Comparison of ENCODE assay signal across 8 mouse cellular contexts in the genomic region with DNA sequence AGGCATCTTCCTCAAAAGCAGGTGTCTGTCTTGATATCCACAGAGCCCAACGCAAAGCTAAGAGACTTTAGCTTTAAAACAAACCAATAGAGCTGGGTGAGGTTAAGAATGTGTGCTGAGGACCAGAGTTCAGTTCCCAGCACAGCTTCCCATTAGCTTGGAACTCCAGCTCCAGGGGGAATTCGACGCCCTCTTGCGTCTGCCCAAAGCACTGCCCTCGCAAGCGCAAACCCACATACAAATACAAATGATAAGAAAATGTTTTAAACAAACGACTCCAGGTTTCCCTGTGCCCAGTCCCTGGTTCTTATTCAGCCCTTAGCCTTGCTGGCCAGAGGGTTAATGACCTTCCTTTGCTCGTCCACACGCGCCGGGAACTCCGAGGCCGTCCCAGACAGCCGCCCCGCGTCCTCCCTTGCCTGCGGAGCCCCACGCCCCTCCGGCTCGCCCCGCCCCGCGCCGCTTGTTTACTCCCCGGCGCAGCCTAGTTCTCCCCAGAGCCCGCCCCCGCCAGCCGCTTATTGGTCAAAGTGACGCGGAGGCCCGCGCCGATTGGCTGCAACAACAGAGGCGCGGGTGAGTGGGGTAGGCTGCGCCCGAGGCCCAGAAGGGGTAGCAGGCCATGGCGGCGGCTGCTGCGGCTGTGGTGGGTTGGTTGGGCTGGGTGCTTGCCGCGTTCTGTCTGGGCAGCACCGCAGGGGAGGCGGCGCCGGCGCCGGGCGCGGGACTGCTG. TPM values are rescaled to one million over a fixed set of nuclear protein-coding genes. Genes with fewer than 3 reads are reported as not detected.
A peak's percentile ranks its signal among the peaks of the same experiment; 100 is the strongest.
DNase-seq lines count a peak whose midpoint lies in the region; ATAC-seq and TF ChIP-seq lines count a peak whose summit lies in the region.

Gene Cnnm3 (plus strand): TSS at position 579 of the 733 bp plus-strand sequence.

- TF ChIP-seq POLR2A in olfactory bulb, adult 2 months (IDR thresholded peaks at IDR 0.05; ENCODE audit: insufficient read depth, low read depth, low read length), result peak; percentile 83
- peak; percentile 95 for TF ChIP-seq POLR2A in thymus, adult 2 months (IDR thresholded peaks at IDR 0.05; ENCODE audit: control insufficient read depth, extremely low read depth, insufficient read depth, low read length, poor library complexity)

- peak within 1 kb of the TSS; percentile 75 for H3K9ac ChIP-seq in ES-E14 (ENCODE audit: insufficient read depth, low read depth, low read length, poor library complexity, severe bottlenecking)
- peak within 1 kb of the TSS; percentile 86 for H3K9ac ChIP-seq in forebrain, embryonic 16.5 days (replicated peaks; ENCODE audit: low read depth, low read length)
- peak within 1 kb of the TSS; percentile 82 for H3K9ac ChIP-seq in lung, embryonic 14.5 days

- H3K4me3 ChIP-seq in ES-E14 (ENCODE audit: insufficient read depth in 1 of 2, low read depth in 1 of 2, low read length in 2 of 2, poor library complexity in 1 of 2, severe bottlenecking in 1 of 2), result peak within 1 kb of the TSS; percentile 80 to 90
- H3K4me3 ChIP-seq in forebrain, embryonic 16.5 days (replicated peaks; ENCODE audit: low read length), result peak within 1 kb of the TSS; percentile 91
- peak within 1 kb of the TSS; percentile 86 for H3K4me3 ChIP-seq in layer of hippocampus, adult 2 months
- peak within 1 kb of the TSS; percentile 94 for H3K4me3 ChIP-seq in lung, embryonic 14.5 days (ENCODE audit: low read depth, low read length)
- peak within 1 kb of the TSS; percentile 78 for H3K4me3 ChIP-seq in olfactory bulb, adult 2 months (ENCODE audit: insufficient read depth, low read depth, low read length)
- H3K4me3 ChIP-seq in thymus, adult 2 months (ENCODE audit: control insufficient read depth, insufficient read depth, low read length), result peak within 1 kb of the TSS; percentile 69

- peak within 1 kb of the TSS; percentile 96 for H3K4me2 ChIP-seq in forebrain, embryonic 16.5 days (ENCODE audit: low read length)
- H3K4me2 ChIP-seq in lung, embryonic 14.5 days, result peak within 1 kb of the TSS; percentile 97

- TF ChIP-seq CTCF in layer of hippocampus, adult 2 months (conservative IDR thresholded peaks at IDR 0.05), result peak; percentile 76
- peak; percentile 56 for TF ChIP-seq CTCF in lung, embryonic 14.5 days (IDR thresholded peaks at IDR 0.05; ENCODE audit: low read depth)
- peak; percentile 36; the same call in 1 of the 2 replicates for TF ChIP-seq CTCF in olfactory bulb, adult 2 months (IDR thresholded peaks at IDR 0.05; ENCODE audit: insufficient read depth, low read depth, low read length)
- peak; percentile 52; the same call in 1 of the 2 replicates for TF ChIP-seq CTCF in thymus, adult 2 months (IDR thresholded peaks at IDR 0.05; ENCODE audit: borderline replicate concordance, control insufficient read depth, extremely low read depth, insufficient read depth, low read length, poor library complexity)

- no peaks in the 10 kb centered on the region for H3K9me3 ChIP-seq in ES-E14 (ENCODE audit: control insufficient read depth, insufficient read depth, low read depth, low read length)
- no peaks in the 10 kb centered on the region for H3K9me3 ChIP-seq in forebrain, embryonic 16.5 days (ENCODE audit: control insufficient read depth, low read length)
- H3K9me3 ChIP-seq in lung, embryonic 14.5 days (ENCODE audit: low read depth, low read length), result no peaks in the 10 kb centered on the region

- 1% methylated on average over 51 of the region's 51 CpGs for WGBS in forebrain, embryonic 16.5 days
- WGBS in lung, embryonic 14.5 days, result 1% methylated on average over 51 of the region's 51 CpGs
- 2% methylated on average over 51 of the region's 51 CpGs for WGBS in olfactory bulb, adult 2 months
- 3% methylated on average over 51 of the region's 51 CpGs for WGBS in thymus, adult 2 months

- in situ Hi-C loops in ES-E14 (cut with MboI; ENCODE audit: low sequenced_read_pairs in 2 of 2, unreplicated experiment in 2 of 2), result no loop called here

- intact Hi-C loops in heart, postnatal 36 days (cut with DNase I), result loop anchor here (2.0 to 5.0 kb wide), 2 partner anchors 39 to 144 kb away; partner anchors contain the start of gene Kansl3

- peak; percentile 99 for ATAC-seq in forebrain, embryonic 16.5 days
- peak; percentile 99 for ATAC-seq in lung, embryonic 14.5 days (ENCODE audit: insufficient read depth)

- peak within 1 kb of the TSS; percentile 16 for H3K27ac ChIP-seq in ES-E14 (ENCODE audit: insufficient read depth, low read depth, low read length, poor library complexity, severe bottlenecking)
- H3K27ac ChIP-seq in forebrain, embryonic 16.5 days (ENCODE audit: low read length), result peak within 1 kb of the TSS; percentile 99
- peak within 1 kb of the TSS; percentile 99 for H3K27ac ChIP-seq in layer of hippocampus, adult 2 months
- H3K27ac ChIP-seq in lung, embryonic 14.5 days (ENCODE audit: low read depth), result peak within 1 kb of the TSS; percentile 97
- peak within 1 kb of the TSS; percentile 59 for H3K27ac ChIP-seq in olfactory bulb, adult 2 months (ENCODE audit: insufficient read depth, low read depth, low read length)
- H3K27ac ChIP-seq in thymus, adult 2 months (ENCODE audit: control insufficient read depth, insufficient read depth, low read length), result peak within 1 kb of the TSS; percentile 51

- H3K27me3 ChIP-seq in forebrain, embryonic 16.5 days (replicated peaks; ENCODE audit: control insufficient read depth, insufficient read depth, low read length), result no peaks in the 10 kb centered on the region
- H3K27me3 ChIP-seq in lung, embryonic 14.5 days (ENCODE audit: insufficient read depth, low read length), result no peaks in the 10 kb centered on the region
- no peaks in the 10 kb centered on the region for H3K27me3 ChIP-seq in thymus, adult 2 months (ENCODE audit: control insufficient read depth, insufficient read depth, low read length)

- DNase-seq in ES-E14 (ENCODE audit: low read depth, low spot score), result peak; percentile 98
- peak; percentile 99 for DNase-seq in cerebellum, adult 11-12 months
- peak; percentile 100 for DNase-seq in heart, postnatal 36 days
- peak; percentile 99 to 100 for DNase-seq in layer of hippocampus, adult 2 months (ENCODE audit: low spot score in 2 of 2)
- DNase-seq in lung, embryonic 14.5 days, result peak; percentile 98
- peak; percentile 100 for DNase-seq in thymus, adult 2 months

- H3K36me3 ChIP-seq in ES-E14 (ENCODE audit: control insufficient read depth, insufficient read depth, low read length, poor library complexity, severe bottlenecking), result peaks cover 10% of the 10 kb centered on the region
- no peaks in the 10 kb centered on the region for H3K36me3 ChIP-seq in forebrain, embryonic 16.5 days (ENCODE audit: control insufficient read depth, insufficient read depth)
- peaks cover 3% of the 10 kb centered on the region; the same call in 1 of the 2 replicates for H3K36me3 ChIP-seq in lung, embryonic 14.5 days (ENCODE audit: insufficient read depth)
- H3K36me3 ChIP-seq in thymus, adult 2 months (ENCODE audit: control insufficient read depth, insufficient read depth, low read length), result peaks cover 6% of the 10 kb centered on the region; the same call in 1 of the 2 replicates

- peaks cover 3 to 5% of the 10 kb centered on the region in 2 experiments; a peak in 3 of 4 replicates for H3K4me1 ChIP-seq in ES-E14 (ENCODE audit: control insufficient read depth in 2 of 2, insufficient read depth in 2 of 2, low read length in 2 of 2, poor library complexity in 1 of 2)
- H3K4me1 ChIP-seq in forebrain, embryonic 16.5 days (replicated peaks; ENCODE audit: control insufficient read depth, insufficient read depth, low read length), result peaks cover 31% of the 10 kb centered on the region
- peaks cover 6% of the 10 kb centered on the region; the same call in 1 of the 2 replicates for H3K4me1 ChIP-seq in lung, embryonic 14.5 days (ENCODE audit: insufficient read depth)
- H3K4me1 ChIP-seq in olfactory bulb, adult 2 months (ENCODE audit: control insufficient read depth, insufficient read depth, low read length), result peaks cover 16% of the 10 kb centered on the region
- H3K4me1 ChIP-seq in thymus, adult 2 months (replicated peaks; ENCODE audit: control insufficient read depth, insufficient read depth, low read length), result peaks cover 5% of the 10 kb centered on the region

TF ChIP-seq in ES-E14, 5 proteins besides CTCF, POLR2A, EP300 and RAD21:
- 0 out of 2 replicates have a peak, but pooled peaks have one; percentile 35 for TF ChIP-seq HCFC1 (IDR thresholded peaks at IDR 0.05; ENCODE audit: borderline replicate concordance, insufficient read depth, low read length)
- TF ChIP-seq CHD2 (IDR thresholded peaks at IDR 0.05; ENCODE audit: low read depth, low read length), result peak; percentile 83
- no peak for TF ChIP-seq MAFK (IDR thresholded peaks at IDR 0.05; ENCODE audit: insufficient read depth, low read depth, low read length)

RNA-seq across cellular contexts. Expression of gene Cnnm3, which starts in this region (rescaled TPM):
- total RNA-seq in ES-E14 (2012; rRNA removed), result 28.6 and 50.7 TPM in 2 replicates
- 4.8 and 5.8 TPM in 2 replicates for polyA plus RNA-seq in forebrain, embryonic 16.5 days (2015; fragmentation: Nextera tagmentation; extraction: Ambion mirVana)
- 10 to 100 TPM; 16.0 to 19.2 TPM for total RNA-seq in heart, postnatal 36 days (2021)
- 10 to 100 TPM; 33.1 to 38.1 TPM for total RNA-seq in layer of hippocampus, adult 2 months (2021)
- 5.4 and 5.9 TPM in 2 replicates for polyA plus RNA-seq in lung, embryonic 14.5 days (2014; fragmentation: Nextera tagmentation; extraction: Ambion mirVana)
- not detected in 2 replicates for polyA plus RNA-seq in olfactory bulb, adult 2 months (2012; ENCODE audit: insufficient read depth, insufficient read length, low replicate concordance, missing spikeins)
- polyA plus RNA-seq in thymus, adult 2 months (2012; rRNA removed), result 51.2 and 59.9 TPM in 2 replicates

Comparison
In these comparisons a context has a peak if more than half of its experiments do, and no peak if none do; other contexts are left out.
1. Peak in every context shown above with its lines: DNase-seq, ATAC-seq, H3K4me3 ChIP-seq and H3K27ac ChIP-seq.
2. H3K27ac ChIP-seq: peak in every context shown above with its lines; median percentile 99 in forebrain, embryonic 16.5 days; 99 in layer of hippocampus, adult 2 months; 97 in lung, embryonic 14.5 days; 59 in olfactory bulb, adult 2 months; 51 in thymus, adult 2 months; 16 in ES-E14.